Mouse (Mus musculus) MN1 (cell line): ENCODE results near the gene Fut2.
A peak's percentile ranks its signal among the peaks of the same experiment; 100 is the strongest.
"Not testable (repeated sequence)": the region's sequence is repeated elsewhere in the genome, so short reads cannot be mapped to it uniquely, and the experiment has no call there.

Experiments
- DNase-seq: peaks from one replicate; pipeline ENCODE4 v3.0.0-alpha.2; 2016; ENCODE audit warnings: low spot score

Fut2 gene

GRCm38 (mm10) chr7:45677627-45678295 lies 11.6 kb upstream of the Fut2 start:
- DNase-seq: no peak

GRCm38 (mm10) chr7:45668921-45669320 lies 2.7 kb upstream of the Fut2 start:
- no peak for DNase-seq

DNA sequence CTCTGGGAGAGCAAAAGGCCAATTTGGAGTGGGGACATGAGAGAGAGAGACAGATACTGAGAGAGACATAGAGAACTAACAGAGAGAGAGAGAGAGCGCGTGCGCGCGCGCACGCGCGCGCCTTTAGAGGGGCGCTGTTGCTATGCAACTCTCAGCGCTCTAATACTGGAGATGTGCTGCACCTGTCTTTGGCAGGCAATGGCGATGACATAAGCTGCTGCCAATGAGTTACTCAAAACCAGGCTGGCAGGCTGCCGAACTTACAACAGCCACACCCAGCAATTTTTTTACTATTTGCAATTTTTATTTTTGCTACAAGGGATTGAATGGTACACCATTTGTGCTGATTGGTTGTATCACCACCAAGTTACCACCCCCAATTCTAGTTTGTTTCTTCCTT lies 1.6 kb upstream of the Fut2 start:
- no peak for DNase-seq

- DNase-seq: no peak
These were observed 673 bp downstream of the Fut2 start for GRCm38 (mm10) chr7:45665303-45666138.

GRCm38 (mm10) chr7:45661702-45662101 lies 4.5 kb downstream of the Fut2 start:
- not testable (repeated sequence) for DNase-seq

DNA sequence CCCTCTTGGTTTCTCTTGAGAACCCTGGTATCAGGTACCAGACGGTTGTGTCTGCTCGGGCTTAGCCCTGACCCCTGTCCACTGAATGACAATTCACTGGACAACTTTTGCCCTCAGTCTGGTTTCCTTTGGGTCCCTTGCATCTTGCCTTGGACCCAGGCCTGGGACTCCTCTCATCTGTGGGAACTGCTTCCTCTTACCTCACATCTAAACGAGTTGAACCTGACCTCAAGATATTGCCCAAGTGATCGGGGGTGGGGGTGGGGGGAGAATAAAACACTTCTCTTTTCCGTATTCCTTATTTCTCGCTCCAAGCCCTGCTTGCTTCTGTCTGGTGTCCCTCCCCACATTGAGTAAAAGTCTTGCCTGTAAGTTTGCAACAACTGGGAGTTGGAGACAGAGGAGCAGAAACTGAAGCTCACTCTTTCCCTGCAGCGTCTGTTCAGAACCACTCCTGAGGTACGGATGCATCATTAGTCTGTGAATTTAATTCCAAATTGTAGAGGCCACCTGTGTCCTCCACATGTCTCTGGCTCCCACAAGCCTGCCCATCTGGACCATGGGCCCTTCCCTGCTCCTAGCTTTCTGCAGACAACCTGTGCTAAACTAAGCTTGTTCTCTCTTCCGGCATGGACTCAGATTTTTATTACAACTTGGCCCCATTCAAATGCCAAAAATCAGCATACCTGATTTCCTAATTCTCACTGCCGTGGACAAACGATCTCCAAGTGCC lies 5.3 kb downstream of the Fut2 start:
- DNase-seq: no peak

GRCm38 (mm10) chr7:45654424-45655047 lies 11.7 kb downstream of the Fut2 start:
- no peak for DNase-seq

DNA sequence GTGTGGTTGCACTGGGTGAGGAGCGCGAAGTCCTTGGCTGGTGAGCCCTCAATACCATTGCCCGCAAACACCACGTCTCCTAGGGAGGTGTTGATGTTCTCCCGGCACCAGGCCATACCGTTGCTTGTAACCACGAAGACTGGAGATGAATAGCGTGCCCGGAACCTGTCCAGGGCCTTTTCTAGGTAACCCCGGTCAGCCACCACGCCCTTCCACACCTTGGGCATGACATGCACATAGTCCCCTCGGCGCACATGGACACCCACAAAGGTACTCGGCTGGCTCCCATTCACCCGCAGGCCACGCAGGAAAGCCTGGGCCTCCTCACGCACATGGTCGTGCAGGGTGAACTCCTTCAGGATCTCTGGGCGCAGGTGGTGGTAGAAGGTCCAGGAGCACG lies 15.7 kb downstream of the Fut2 start:
- DNase-seq: not testable (repeated sequence)

DNA sequence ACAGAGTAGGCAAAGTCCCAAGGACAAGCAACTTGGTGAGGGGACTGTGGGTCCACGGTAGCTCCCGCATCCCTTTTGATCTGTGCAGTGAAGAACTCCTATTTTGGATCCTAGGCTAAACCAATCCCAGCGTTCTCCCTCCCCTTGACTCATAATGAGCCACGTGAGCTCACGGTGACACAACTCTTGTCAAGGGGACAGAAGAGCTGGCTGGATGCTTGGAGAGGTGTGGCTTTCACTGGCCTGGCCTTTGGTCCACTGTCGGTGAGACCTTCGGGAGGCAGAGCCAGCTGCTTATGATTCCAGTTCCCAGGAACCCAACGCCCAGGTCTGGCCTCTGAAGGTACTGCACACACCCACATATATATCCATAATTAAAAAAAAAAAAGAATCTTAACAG lies 16.8 kb downstream of the Fut2 start:
- no peak for DNase-seq

- no peak for DNase-seq
These were observed 19.5 kb downstream of the Fut2 start for GRCm38 (mm10) chr7:45646671-45647070.

- no peak for DNase-seq
These were observed 20.6 kb downstream of the Fut2 start for GRCm38 (mm10) chr7:45645591-45645971.

- no peak for DNase-seq
These were observed 21.2 kb downstream of the Fut2 start for GRCm38 (mm10) chr7:45644872-45645590.

DNA sequence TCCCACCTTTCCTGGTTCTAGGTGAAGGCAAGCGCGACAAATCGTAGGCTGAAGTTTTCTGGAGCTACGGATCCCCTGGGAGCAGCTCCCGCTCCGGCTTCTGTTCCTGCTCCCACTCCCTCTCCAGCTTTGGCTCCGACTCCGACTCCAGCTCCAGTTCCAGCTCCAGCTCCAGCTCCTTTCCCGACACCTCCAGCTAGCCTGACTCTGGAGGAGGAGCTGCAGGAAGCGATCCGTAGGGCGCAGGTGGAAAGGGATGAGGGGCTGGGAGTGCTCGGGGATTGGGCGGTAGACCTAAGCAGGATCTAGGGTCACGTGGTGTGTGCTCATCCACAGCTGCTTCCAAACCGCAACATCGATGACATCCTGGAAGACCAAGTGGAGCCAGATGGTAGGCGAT lies 22.0 kb downstream of the Fut2 start:
- no peak for DNase-seq

GRCm38 (mm10) chr7:45643441-45644178 lies 22.6 kb downstream of the Fut2 start:
- peak; percentile 88 for DNase-seq

- peak; percentile 7 for DNase-seq
These were observed 23.5 kb downstream of the Fut2 start for GRCm38 (mm10) chr7:45642503-45643255.

DNA sequence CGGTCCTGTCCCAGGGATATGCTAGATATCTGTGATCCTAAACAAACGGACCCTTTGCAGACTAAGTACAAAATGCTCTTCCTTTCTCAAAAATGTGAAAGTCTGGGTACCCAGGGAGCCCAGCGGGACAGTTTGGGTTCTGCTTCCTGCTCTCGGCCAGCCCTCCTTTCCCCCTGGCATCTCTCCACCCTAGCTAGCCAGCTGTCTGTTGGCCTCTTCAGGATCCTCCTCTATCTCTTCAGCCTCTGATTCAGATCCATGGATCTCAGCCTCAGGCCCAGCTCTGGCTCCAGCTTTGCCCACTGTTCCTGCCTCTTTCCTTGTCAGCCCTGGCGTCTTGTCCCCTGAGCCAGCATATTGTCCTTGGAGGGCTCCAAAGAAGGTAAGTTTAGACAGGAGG lies 24.1 kb downstream of the Fut2 start:
- DNase-seq: no peak

DNA sequence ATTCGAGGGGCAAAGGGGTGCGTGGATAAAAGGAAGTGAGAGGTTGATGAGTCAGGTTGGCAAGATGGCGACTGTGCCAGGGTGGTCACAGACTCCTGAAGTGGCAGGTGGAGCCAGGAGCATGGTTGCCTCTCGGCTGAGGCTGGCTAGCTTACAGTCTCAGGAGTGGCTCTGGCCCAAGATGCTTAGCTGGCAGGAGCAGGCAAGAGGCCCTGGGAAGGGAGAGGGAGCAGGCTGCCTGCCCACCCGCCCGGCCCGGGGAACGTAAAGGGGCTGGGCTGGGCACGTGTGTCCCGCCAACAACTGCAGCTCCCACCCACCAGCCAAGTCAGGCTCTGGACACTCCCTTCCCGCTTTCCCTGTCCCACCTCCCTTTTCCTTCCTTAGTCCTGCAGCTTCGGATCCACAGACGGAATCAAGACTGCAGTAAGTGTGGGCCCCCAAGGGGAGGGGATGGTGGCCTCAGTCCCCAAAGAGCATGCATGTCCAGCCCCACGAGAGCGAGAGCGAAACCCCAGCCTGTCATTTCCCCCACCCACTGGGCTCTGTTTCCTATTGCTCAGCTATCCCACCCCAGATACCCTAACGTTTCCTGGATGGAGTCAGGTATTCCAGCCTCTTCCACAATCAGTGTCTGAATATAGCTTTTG lies 24.7 kb downstream of the Fut2 start:
- no peak for DNase-seq

DNA sequence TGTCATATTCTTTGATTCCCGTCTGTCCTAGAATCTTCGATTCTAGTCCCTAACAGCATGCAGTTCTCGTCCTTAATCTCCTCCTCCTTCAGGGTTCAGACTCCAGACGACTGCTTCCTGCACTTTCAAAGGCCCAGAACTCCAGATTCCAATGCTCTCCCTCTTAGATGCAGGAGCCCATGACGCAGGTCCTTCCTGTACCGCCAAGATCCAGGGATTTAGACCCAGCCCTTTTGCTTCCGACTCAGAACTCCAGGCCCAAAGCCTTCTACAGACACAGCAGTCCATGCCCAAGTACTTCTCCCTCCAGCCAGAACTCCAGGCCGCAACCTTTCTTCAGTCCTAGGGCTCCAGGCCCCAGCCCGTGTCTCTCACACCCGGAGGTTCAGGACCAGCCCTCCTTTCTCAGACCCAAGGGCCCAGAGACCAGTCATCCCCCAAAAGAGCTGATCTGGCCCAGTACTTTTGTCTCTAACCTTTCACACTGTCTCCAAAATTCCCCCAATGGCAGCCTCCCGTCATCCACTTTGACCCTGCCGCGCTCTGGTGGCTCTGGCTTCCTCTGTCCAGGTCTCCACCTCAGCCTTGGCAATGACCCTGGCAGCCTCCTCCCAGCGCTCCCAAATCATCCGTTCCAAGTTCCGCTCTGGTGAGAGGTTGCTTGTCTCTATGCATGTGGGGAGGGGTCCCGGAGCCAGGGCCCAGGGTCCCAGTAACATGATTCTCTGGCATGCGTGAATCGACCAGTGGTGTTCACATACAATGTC lies 25.8 kb downstream of the Fut2 start:
- no peak for DNase-seq

DNA sequence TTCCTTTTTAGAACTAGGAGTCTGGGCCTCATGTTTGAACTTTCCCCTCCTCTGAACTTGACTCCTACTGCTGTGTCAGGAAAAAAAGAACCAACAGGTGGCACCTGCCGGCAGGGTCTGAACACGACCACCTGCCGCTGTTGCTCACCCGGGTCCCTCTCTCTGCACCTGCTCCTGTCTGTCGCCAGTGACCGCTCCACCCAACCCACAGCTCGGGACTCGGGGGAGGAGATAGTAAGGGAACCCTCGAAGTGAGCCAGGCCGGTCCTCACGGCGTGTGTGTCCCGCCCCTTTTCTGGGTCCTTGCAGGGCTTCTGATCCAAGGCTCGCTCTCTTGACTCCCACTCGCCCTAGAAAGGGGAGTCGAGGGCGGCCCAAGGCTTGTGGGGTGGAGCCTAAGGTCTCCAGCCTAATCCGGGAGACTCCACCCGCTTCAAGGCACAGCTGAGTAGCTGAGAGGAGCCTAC lies 26.6 kb downstream of the Fut2 start, which contains the start of gene Mamstr:
Gene Mamstr, plus strand, starts transcription at position 417 of the 467 bp plus-strand sequence.
- no peak for DNase-seq
